Mouse (Mus musculus) adrenal gland, postnatal 10 days (tissue): ENCODE measurements around the gene Cbx2. TPM values are rescaled to one million over a fixed set of nuclear protein-coding genes. Genes with fewer than 3 reads are reported as not detected.

Source experiments
- DNase-seq: peaks from one replicate; pipeline ENCODE4 v3.0.0; 2021; ENCODE audit warnings: mixed read lengths
- total RNA-seq, 2 experiments: library from RNA; stranded (reverse); gene quantifications; 2 replicates each; pipeline ENCODE4 v1.2.3; 2021

The Cbx2 gene
- total RNA-seq, 2 experiments from 2014 or later = 6.7 to 7.9 TPM

GRCm38 (mm10) chr11:119017506-119017905, 5.3 kb upstream of the Cbx2 start:
- DNase-seq = no peak

- no peak for DNase-seq
Observed at GRCm38 (mm10) chr11:119021180-119021579, 1.6 kb upstream of the Cbx2 start.

- no peak for DNase-seq
Observed at GRCm38 (mm10) chr11:119022068-119022894, 481 bp upstream of the Cbx2 start.

GRCm38 (mm10) chr11:119023616-119023980, 836 bp downstream of the Cbx2 start:
- DNase-seq = peak; percentile 33

- DNase-seq = peak; percentile 38
Observed at GRCm38 (mm10) chr11:119024260-119024659, 1.5 kb downstream of the Cbx2 start.

GRCm38 (mm10) chr11:119026203-119026602, 3.4 kb downstream of the Cbx2 start:
- peak; percentile 63 for DNase-seq

- peak; percentile 92 for DNase-seq
Observed at GRCm38 (mm10) chr11:119033874-119034558, 11.3 kb downstream of the Cbx2 start.

- DNase-seq = no peak
Observed at GRCm38 (mm10) chr11:119034635-119035034, 11.9 kb downstream of the Cbx2 start.

- no peak for DNase-seq
Observed at GRCm38 (mm10) chr11:119035094-119035685, 12.4 kb downstream of the Cbx2 start.

- no peak for DNase-seq
Observed at GRCm38 (mm10) chr11:119035686-119036165, 13.0 kb downstream of the Cbx2 start.

- DNase-seq = no peak
Observed at GRCm38 (mm10) chr11:119036447-119036846, 13.7 kb downstream of the Cbx2 start.

- DNase-seq = peak; percentile 57
Observed at GRCm38 (mm10) chr11:119036934-119037779, 14.4 kb downstream of the Cbx2 start.

GRCm38 (mm10) chr11:119037780-119038401, 15.1 kb downstream of the Cbx2 start:
- no peak for DNase-seq

- no peak for DNase-seq
Observed at GRCm38 (mm10) chr11:119038744-119039484, 16.2 kb downstream of the Cbx2 start.

GRCm38 (mm10) chr11:119039732-119040512, 17.2 kb downstream of the Cbx2 start:
- DNase-seq = no peak

- peak; percentile 100 for DNase-seq
Observed at GRCm38 (mm10) chr11:119040600-119041324, 18.0 kb downstream of the Cbx2 start, which contains the start of gene Cbx8. Cbx8 (minus strand) TSS chr11:119040969.

GRCm38 (mm10) chr11:119041325-119041716, 18.6 kb downstream of the Cbx2 start:
- no peak for DNase-seq

- DNase-seq = peak; percentile 21
Observed at GRCm38 (mm10) chr11:119041750-119042465, 19.1 kb downstream of the Cbx2 start.
